Mouse (Mus musculus): ENCODE data around the gene Snrnp27.

DNA sequence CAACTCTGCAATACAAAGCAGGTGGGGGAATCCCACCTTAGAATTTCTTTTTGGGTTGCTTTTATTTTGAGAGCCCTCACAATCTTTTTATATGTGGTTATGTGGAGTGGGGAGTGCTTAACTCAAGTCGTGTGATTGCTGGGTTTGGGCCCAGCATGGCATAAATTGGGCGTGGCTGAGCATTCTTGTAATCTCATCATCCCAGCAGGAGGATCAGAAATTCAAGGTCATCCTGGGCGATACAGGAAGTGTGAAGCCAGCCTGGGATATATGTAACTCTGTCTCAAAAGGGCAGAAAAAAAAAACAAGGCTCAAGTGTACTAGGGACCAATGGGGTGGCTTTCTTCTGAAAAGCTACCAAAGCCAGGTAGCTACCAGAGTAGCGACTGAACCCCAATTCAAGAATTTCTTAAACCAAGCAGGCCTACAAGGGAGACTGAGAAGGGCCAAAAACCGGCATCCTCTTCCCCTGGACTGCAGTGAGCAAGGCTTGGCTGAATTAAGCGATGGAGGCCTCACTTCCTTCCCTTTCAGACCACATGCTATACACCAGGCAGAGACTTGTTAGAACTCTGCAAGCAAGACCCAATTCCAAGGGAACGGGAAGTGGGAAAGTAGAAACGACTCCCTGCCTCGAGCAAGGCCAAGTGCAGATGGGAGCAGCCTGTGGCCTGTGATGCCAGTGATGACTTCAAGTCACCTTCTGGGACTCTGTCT is 24.0 kb downstream of the Snrnp27 start:
- TF ChIP-seq POLR2A (IDR thresholded peaks at IDR 0.05; ENCODE audit: borderline replicate concordance, insufficient read depth, low read length) (no peak), CTCF (IDR thresholded peaks at IDR 0.05; ENCODE audit: borderline replicate concordance, insufficient read depth, low read depth, low read length) (no peak)

Measured in cerebellum, adult 2 months (tissue).